Mouse (Mus musculus): ENCODE data around the gene Il31ra.

DNA sequence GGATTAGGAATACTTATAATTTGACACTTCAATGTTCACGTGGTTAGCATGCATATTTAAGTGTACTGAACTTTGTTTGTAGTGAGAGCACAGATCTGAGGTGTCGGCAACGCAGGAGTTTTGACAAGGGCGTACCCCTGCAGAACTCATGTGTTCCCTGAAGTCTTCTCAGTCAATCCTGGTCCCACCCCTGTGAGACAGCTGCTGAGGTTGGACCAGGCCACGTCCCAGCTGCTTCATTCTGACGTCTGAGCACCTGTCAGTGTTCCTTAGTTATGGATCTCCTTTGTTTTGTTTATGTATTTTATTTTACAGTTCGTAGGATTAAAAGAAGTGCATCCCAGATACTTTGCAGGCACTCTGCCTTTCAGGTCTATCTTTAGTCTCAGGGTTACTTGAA, 111.1 kb downstream of the Il31ra start:
- no peak for TF ChIP-seq CTCF (IDR thresholded peaks at IDR 0.05; ENCODE audit: low read depth)
- TF ChIP-seq EP300 (IDR thresholded peaks at IDR 0.05; ENCODE audit: low read depth): no peak

Data from heart, postnatal 0 days (tissue).